Mouse (Mus musculus) megakaryocyte, embryonic 14.5 days (primary cell): ENCODE data around the gene Stard3. TPM values are rescaled to one million over a fixed set of nuclear protein-coding genes. Genes with fewer than 3 reads are reported as not detected.
A peak's percentile ranks its signal among the peaks of the same experiment; 100 is the strongest.

Experiments used
- H3K27me3 ChIP-seq: replicated peaks from 2 replicates; pipeline ENCODE3; 2012; ENCODE audit warnings: inconsistent platforms
- H3K36me3 ChIP-seq: replicated peaks from 2 replicates; pipeline ENCODE3; 2012; ENCODE audit warnings: low read length, inconsistent platforms, mixed read lengths
- H3K4me1 ChIP-seq: 2 replicates; pipeline ENCODE4 v1.6.1; 2012; ENCODE audit warnings: inconsistent platforms
- H3K4me3 ChIP-seq: replicated peaks from 2 replicates; pipeline ENCODE3; 2012; ENCODE audit warnings: moderate library complexity, mild to moderate bottlenecking, inconsistent platforms
- H3K9me3 ChIP-seq: 2 replicates; pipeline ENCODE4 v1.6.1; 2012; ENCODE audit warnings: inconsistent platforms
- FLI1 ChIP-seq: IDR thresholded peaks from 2 replicates; pipeline ENCODE4 v1.6.1; 2012; ENCODE audit warnings: low read length, inconsistent platforms, mixed read lengths
- GATA1 ChIP-seq: IDR thresholded peaks from 3 replicates; pipeline ENCODE4 v1.6.1; 2012; ENCODE audit warnings: mixed read lengths, low read length, inconsistent platforms, borderline replicate concordance
- polyA plus RNA-seq: library from polyadenylated mRNA; stranded (reverse); fragments of >175 nt; gene quantifications from 2 replicates; pipeline ENCODE4 v1.2.3, GENCODE M21; 2012; ENCODE audit warnings: low replicate concordance; ENCODE audit not compliant: insufficient read depth

The Stard3 gene
- polyA plus RNA-seq, 1 experiment, result 23.5 TPM

DNA sequence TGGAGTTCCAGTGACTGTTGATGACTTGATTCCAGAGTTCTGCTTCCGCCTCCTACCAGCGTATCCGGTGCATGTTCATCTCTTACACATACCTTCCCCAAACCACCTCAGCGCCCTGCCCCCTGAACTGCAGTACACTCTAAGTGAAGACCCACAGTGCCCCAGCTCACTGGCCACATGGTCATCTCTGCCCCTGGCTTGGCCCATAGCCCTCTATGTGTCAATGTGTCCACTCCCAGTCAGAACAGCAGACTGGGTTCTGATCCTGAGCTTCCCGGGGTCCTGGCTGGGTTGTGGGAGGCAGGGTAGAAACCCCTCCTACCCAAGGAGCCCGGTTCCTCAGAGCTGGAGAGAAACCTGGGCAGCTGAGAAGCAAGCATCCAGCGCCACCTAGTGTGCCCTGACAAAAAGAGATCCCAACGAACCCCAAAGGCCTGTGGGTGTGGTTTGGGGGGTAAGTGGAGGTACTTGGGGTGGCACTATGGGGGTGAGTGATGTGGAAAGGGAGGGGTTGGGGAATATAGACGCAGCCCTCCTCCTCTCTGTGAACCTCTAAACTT, 31.1 kb downstream of the Stard3 start:
- Histone ChIP-seq H3K4me1 (peaks cover 43% of the 10 kb centered on the region), H3K9me3 (no peaks in the 10 kb centered on the region), H3K4me3 (no peak overlapping the region), H3K27me3 (peaks cover 95% of the 10 kb centered on the region), H3K36me3 (no peaks in the 10 kb centered on the region)
- TF ChIP-seq GATA1 (no peak), FLI1 (no peak)

GRCm38 (mm10) chr11:98390141-98390540, 32.0 kb downstream of the Stard3 start:
- TF ChIP-seq FLI1 (no peak), GATA1 (no peak)
- Histone ChIP-seq H3K9me3 (no peaks in the 10 kb centered on the region), H3K4me1 (peaks cover 51% of the 10 kb centered on the region), H3K4me3 (no peak overlapping the region), H3K27me3 (peaks cover 94% of the 10 kb centered on the region), H3K36me3 (no peaks in the 10 kb centered on the region)

DNA sequence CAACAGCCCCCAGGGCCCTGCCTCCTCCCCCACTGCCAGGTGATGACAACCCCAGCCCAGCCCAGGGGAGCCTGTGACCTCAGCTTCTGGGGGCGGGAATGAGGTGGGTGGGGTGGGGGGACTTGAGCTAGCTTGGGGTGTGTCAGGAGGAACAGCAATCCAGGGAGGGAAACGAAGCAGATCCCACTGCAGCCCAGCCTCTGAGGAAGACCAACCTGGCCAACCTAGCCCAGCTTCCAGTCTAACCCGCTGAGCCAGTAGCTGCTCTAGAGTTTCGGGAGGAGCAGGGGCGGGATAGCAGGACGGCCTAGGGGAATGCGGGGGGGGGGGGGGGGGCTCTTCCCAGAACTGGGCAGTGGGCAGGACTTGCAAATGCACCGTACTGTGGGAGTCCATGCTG, 33.9 kb downstream of the Stard3 start:
- TF ChIP-seq GATA1 (no peak), FLI1 (no peak)
- Histone ChIP-seq H3K9me3 (no peaks in the 10 kb centered on the region), H3K4me3 (no peak overlapping the region), H3K36me3 (no peaks in the 10 kb centered on the region), H3K27me3 (peaks cover 81% of the 10 kb centered on the region), H3K4me1 (peaks cover 49% of the 10 kb centered on the region)

- H3K27me3 ChIP-seq, result peaks cover 74% of the 10 kb centered on the region
- H3K36me3 ChIP-seq, result no peaks in the 10 kb centered on the region
- TF ChIP-seq GATA1, result no peak
- TF ChIP-seq FLI1, result no peak
- H3K4me3 ChIP-seq, result peak overlapping the region; percentile 67
- peaks cover 49% of the 10 kb centered on the region for H3K4me1 ChIP-seq
- no peaks in the 10 kb centered on the region for H3K9me3 ChIP-seq
Measured at GRCm38 (mm10) chr11:98392645-98393044, 34.5 kb downstream of the Stard3 start.

GRCm38 (mm10) chr11:98393317-98393716, 35.1 kb downstream of the Stard3 start:
- H3K4me1 ChIP-seq, result peaks cover 49% of the 10 kb centered on the region
- no peaks in the 10 kb centered on the region for H3K9me3 ChIP-seq
- peak overlapping the region; percentile 79 for H3K4me3 ChIP-seq
- no peaks in the 10 kb centered on the region for H3K36me3 ChIP-seq
- TF ChIP-seq GATA1, result no peak
- no peak for TF ChIP-seq FLI1
- H3K27me3 ChIP-seq, result peaks cover 72% of the 10 kb centered on the region

- Histone ChIP-seq H3K4me3 (no peak overlapping the region), H3K27me3 (peaks cover 62% of the 10 kb centered on the region), H3K4me1 (peaks cover 42% of the 10 kb centered on the region), H3K36me3 (no peaks in the 10 kb centered on the region), H3K9me3 (no peaks in the 10 kb centered on the region)
- TF ChIP-seq GATA1, result no peak
- no peak for TF ChIP-seq FLI1
Measured at GRCm38 (mm10) chr11:98394301-98394700, 36.1 kb downstream of the Stard3 start.

GRCm38 (mm10) chr11:98395041-98395440, 36.9 kb downstream of the Stard3 start:
- no peak for TF ChIP-seq GATA1
- TF ChIP-seq FLI1, result no peak
- Histone ChIP-seq H3K36me3 (no peaks in the 10 kb centered on the region), H3K27me3 (peaks cover 55% of the 10 kb centered on the region), H3K4me1 (peaks cover 48% of the 10 kb centered on the region), H3K9me3 (no peaks in the 10 kb centered on the region), H3K4me3 (no peak overlapping the region)

DNA sequence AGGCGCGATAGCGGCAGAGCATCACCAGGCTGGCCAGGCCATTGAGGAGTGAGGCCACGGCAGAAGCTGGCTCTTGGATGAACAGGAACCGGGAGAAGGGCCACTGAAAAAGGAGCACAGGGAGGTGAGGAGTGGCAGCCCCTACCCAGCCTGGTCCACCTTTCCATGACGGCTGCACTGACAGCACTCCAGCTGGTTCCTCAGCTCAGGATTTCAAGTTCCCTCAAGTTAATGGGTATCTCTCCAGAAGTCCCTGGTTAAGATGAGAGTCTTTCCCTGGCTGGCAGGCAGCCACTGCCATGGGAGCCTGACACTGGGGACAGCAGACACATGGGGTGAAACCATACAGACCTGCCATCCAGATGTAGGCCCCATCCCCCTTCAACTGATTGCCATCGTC, 39.8 kb downstream of the Stard3 start:
- TF ChIP-seq FLI1 (no peak), GATA1 (no peak)
- H3K27me3 ChIP-seq, result peaks cover 30% of the 10 kb centered on the region
- H3K4me1 ChIP-seq, result peaks cover 43% of the 10 kb centered on the region
- no peaks in the 10 kb centered on the region for H3K36me3 ChIP-seq
- no peak overlapping the region for H3K4me3 ChIP-seq
- no peaks in the 10 kb centered on the region for H3K9me3 ChIP-seq

DNA sequence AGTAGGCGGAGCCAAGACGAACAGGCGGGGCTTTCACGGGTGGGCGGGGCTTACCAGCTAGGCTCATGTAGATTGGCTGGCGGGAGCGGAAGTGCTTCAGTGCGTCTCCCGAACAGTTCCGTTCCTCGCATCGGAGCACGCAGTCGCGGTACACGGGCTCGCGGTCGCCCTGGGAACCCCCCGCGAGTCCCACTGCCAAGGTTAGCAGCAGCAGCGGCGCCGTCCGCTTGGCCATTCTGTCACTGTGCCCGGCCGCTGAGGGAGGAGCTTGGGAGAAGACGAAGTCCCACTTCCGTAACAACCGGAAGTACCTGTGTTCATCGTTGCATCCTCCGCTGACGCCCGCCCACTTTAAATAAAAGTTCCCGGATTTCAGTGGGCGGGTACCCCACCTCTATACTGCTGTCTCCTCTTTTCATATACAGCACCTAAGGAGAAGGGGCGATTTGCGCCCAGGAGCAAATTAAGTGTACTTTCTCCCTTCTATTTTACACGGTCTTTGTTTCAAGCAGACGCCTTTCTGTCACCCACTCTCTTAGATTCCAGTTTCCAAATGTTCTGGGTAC, 42.1 kb downstream of the Stard3 start, which contains the start of gene Pgap3:
Gene Pgap3, minus strand, starts transcription at position 330 of the 566 bp plus-strand sequence.
- peaks cover 20% of the 10 kb centered on the region for H3K4me1 ChIP-seq
- TF ChIP-seq GATA1, result no peak
- peak; percentile 46; the same call in 1 of the 2 replicates for TF ChIP-seq FLI1
- H3K27me3 ChIP-seq, result peaks cover 24% of the 10 kb centered on the region
- H3K36me3 ChIP-seq, result no peaks in the 10 kb centered on the region
- no peaks in the 10 kb centered on the region for H3K9me3 ChIP-seq
- peak within 1 kb of the TSS; percentile 96 for H3K4me3 ChIP-seq

DNA sequence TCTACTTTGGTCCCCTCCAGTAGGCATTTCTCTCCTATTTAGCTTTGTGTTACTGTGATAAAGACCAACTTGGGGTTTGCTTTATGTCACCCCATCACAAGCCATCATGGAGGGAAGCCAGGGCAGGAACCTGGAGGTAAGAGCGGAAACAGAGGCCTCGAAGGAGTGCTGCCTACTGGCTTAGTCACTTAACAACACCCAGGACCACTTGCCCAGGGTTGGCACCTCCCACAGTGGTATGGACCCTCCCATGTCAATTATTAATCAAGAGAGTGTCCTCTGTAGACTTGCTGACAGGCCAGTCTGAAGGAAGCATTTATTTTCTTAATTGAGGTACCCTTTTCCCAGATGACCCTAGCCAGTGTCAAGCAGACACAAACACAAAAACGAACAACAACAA, 42.6 kb downstream of the Stard3 start:
- TF ChIP-seq GATA1 (no peak), FLI1 (no peak)
- peak overlapping the region; percentile 96 for H3K4me3 ChIP-seq
- H3K4me1 ChIP-seq, result peaks cover 18% of the 10 kb centered on the region
- no peaks in the 10 kb centered on the region for H3K36me3 ChIP-seq
- peaks cover 23% of the 10 kb centered on the region for H3K27me3 ChIP-seq
- H3K9me3 ChIP-seq, result no peaks in the 10 kb centered on the region
